Mouse (Mus musculus) erythroblast, embryonic 14.5 days (primary cell): ENCODE results near the gene Kansl3.

Source experiments
- GATA1 ChIP-seq: IDR thresholded peaks from 2 replicates; pipeline ENCODE4 v1.6.1; 2012; ENCODE audit warnings: low read length, inconsistent platforms, mixed read lengths
- TAL1 ChIP-seq: IDR thresholded peaks from 3 replicates; pipeline ENCODE4 v1.6.1; 2012; ENCODE audit warnings: low read length, inconsistent platforms, mixed read lengths

DNA sequence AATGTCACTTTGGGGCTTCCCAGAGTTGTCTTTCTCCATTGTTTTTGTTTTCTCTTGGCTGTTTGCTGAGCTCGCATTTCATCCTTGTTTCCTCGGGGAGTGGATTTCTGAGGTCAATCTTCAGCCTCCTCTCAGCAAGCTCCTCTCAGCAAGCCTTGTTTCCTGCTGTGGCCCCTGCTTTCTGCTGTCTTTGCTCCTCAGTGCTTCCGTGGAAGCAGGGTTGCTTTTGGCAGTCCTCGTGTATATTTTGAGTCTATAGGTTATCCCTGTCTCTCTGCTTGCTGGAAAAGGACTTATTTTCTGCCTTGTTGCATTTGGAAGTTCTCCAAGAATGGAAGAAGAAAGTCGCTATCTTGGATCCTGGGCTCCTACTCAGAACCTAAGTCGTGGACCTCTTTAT, 28.1 kb upstream of the Kansl3 start:
- TF ChIP-seq TAL1 = no peak
- TF ChIP-seq GATA1 = no peak
